Mouse (Mus musculus): ENCODE measurements at regions not wholly inside any gene's neighbourhood (a gene's known extent, or its start where the extent isn't known, plus 50 kb on each side); places are given as distances from the start of the nearest gene placed in this dataset.

DNA sequence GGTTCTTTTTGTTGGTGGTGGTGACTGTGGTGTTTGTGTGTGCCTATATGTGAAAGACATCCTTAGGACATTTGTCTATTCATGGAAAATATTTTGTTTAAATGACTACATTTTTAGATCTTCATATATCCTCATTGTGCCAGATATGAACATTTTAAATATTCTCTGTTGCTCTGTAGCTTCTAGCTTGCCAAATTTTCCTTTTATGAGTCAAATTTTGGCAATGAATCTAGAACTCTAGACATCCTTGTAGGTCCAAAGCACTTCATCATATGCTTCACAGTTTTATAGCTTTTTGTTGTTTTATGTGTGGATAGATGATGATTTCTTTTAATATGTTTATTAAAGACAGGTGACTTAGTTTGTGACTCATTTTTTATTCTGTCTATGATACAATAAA, 229.4 kb upstream of the Ano5 start:
- in situ Hi-C loops (cut with MboI, MseI): no loop called here

DNA sequence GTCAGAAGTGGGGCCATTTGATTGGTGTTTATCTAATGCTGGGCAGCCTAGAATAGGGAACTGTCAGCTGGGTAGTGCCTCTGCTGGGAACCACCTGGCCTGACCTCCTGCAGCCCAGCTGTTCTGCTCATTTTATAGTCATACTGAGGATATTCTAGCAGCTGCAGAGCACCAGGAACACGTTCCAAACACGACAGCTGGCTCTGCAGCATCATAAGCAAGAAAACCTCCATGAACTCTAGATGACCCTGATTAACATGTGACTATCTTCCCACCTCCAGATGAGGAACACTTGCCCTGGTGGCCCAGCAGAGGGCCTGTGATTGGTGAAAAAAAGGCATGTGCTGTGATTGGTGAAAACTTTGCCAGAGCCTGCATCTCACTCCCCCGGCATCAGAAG, 210.6 kb upstream of the Ano5 start:
- in situ Hi-C loops (cut with MboI, MseI): no loop called here

DNA sequence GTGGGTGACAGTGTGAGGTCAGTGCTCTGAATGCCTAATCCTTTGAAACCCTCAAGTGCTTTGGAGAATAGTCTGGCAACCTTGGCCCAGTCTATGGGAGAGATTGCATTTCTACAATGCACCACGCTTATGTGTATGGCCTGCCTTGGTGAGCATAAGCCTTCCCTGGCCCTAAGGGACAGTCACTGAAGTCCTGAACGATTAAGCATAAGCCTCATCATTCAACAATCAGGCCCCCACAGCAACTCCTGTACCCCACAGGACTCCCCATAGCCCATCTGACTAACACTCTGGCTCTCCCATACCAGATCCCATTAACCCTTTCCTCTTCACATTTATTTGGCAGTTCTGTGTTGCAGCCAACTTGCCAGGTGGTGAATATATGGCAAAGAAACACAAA, 203.1 kb upstream of the Ano5 start:
- in situ Hi-C loops (cut with MboI, MseI): no loop called here

DNA sequence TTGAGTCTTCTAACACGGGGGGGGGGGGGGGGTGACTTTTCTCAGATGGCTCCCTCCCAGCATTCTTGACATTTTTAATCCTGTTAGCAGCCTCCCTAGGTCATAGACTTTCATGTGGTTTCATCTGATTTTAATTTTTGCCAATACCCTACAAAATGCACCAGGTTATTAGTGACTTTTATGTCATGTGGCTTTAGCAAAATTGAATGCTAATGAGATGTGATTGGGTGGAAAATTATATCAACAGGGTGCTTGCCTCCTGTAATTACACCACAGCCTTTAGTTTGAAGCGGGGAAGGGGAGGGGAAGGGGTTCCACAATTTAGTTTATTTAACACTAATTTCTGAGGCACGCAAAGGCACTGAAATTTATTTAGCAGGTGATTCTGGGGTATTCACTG, 200.6 kb upstream of the Ano5 start:
- in situ Hi-C loops (cut with MboI, MseI): no loop called here

DNA sequence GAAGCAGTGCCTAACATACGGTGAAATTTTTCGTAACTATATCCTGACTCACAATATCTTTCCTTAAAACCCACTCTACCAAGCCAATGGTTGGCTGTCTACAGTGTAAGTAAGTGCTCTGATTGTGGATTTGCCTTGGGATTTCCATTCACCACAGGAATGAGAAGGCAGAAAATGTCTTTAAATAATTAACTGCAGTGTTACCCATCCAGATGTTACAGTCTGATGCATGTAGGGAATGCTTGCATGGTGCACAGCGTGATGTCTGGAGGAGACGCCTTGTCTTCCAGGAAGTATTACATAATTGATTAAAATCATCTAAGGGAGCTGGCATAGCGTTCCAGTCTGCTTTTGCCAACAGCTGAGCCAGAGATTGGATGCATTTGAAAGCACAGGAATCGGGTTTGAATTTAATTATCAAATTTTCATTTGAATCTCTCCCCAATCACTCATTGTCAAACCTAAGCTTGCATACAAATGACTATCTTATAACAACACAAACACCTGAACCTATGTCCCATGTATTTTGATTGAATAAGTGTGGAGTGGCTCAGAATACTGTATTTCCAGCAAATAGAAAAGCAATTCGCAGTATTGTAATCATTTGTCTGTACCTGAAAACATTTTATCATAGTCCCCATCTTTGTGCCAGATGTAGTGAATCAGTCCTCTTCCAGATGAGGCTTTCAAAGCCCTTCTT, 170.8 kb upstream of the Ano5 start:
- in situ Hi-C loops (cut with MboI, MseI): no loop called here

DNA sequence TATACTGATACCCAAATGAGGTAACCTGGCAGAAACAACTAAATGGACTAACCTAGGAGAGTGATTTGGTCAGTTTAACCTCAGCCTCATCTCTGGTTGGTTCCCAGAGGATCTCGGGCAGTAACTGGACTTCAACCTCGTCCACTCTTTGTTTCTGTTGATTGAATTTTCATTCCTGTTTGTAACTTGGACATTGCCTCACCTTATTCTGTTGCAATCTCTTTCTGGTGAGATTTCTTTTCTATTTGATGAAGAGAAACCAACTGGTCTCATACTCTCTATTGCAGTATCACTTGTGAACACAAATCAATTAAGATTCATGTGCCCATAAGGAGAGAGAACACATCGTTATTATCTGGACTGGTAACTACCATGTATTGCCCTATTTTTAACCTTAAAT, 163.3 kb upstream of the Ano5 start:
- in situ Hi-C loops (cut with MboI, MseI): no loop called here

DNA sequence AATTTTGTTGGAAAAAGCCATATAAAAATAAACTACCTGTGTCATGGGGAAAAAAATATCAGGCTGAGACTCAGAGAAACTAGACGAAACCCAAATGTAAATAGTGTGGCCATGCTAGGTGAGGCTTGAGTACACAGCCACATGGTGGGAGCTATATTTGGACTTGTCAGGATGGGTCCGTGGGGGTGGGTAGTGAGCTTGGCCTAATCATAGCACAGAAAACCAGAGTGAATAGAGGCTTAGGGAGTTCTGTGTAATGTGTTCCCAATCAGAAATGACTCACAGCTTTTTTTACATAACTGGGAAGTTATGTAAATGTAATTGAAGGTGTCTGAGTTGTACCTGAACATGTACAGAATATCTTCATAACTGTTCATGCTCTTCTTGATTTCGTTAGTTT, 150.7 kb upstream of the Ano5 start:
- in situ Hi-C loops (cut with MboI, MseI): no loop called here

DNA sequence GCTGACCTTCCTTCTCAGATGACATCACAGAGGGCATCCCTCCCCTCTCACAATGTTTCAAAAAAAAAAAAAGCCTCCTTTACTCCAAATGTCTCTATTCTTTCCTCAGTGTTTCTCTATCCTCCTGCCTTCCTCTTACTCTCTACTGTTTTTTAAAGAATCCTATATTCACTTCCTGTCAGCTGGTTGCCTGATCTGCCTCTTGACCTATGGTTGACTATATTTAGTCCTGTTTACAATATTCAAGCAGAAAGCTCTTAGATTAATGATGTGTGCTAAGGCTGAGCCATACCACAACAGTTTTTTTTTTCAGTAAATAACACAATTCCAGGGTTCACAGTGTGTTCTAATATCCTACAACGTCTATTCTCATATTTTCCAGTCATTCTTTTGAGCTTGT, 133.2 kb upstream of the Ano5 start:
- in situ Hi-C loops (cut with MboI, MseI): no loop called here
